Mouse (Mus musculus): ENCODE results near the gene Lamc3. TPM values are rescaled to one million over a fixed set of nuclear protein-coding genes. Genes with fewer than 3 reads are reported as not detected.

The Lamc3 gene
- not detected in 2 replicates for total RNA-seq (2015)
- not detected in 2 replicates for total RNA-seq (2017)

DNA sequence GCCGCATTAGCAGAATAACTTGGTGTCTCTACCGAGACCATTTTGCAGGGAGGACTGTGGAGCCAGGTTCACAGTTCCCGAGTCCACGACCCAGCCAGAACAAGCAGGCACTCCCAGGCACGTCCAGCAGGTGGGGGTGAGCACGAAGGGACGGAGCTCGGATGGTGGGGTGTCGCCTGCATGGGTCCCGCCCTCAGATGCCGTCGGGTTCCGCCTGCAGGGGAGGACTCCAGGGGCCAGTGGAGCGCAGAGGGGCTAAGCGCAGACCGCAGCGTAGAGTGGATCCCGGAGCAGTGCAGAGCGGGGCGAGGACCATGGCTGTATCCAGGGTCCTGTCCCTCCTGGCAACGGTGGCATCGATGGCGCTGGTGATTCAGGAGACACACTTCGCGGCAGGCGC is at the start of gene Lamc3:
Gene Lamc3, plus strand, starts transcription at position 262 of the 400 bp plus-strand sequence.
- ATAC-seq (ENCODE audit: poor library complexity, severe bottlenecking): no peak

DNA sequence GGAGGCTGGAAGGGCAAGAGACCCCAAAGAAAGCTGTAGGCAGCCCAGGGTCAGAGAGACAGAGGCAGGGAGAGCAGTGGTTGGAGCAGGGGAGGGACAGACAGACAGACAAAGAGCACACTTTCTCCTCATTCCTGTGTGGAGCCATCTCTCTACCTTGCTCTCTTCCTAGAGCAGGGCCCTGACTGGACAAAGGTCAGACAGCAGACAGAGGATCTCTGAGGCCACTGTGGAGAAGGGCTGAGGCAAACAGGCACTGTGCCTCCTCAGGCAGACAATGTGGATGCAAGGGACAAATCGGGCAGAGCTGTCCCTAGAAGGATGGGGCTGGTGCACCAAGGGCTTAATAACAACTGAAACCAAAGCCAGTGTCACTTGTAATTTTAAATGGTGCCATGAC is 48.2 kb upstream of the Lamc3 start:
- no peak for ATAC-seq (ENCODE audit: poor library complexity, severe bottlenecking)

DNA sequence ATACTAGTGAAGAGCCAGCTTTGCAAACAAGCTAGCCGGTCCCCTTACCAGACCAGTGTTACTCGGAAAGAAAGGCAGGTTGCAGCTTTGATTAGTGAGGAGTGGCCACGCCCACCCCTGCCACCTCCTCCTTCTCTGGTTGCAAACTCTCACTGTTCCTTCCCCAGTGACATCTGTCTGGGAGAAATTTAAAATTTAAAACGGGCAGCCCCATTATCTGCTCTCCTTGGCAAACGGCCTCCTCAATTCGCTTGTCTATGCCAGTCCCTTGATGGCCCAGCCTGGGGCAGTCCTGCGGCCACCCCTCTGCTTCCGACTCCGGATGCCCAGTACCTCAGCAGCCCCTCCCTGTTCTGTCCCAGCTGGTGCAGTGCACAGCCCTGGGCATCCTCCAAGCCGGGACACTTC is 42.4 kb upstream of the Lamc3 start:
- ATAC-seq (ENCODE audit: poor library complexity, severe bottlenecking): no peak

DNA sequence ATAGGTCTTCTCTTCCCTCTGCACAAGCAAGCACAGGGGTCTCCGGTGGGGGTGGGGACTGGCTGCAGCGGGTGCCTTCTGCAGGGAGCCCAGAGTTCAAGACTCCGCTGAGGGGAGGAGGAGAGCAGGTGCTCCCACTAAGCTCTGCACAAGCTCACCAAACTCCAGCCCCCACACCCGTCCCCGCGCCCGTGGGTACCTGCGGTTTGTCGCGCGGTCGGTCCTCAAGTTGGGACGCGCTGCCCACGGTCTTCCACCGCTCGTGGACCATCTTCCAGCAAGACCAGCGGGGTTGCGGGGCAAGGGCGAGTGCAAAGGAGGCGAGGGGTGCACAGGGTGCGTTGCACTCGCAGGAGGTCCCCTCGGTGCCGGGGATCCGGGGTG is 41.6 kb upstream of the Lamc3 start:
- ATAC-seq (ENCODE audit: poor library complexity, severe bottlenecking): no peak

DNA sequence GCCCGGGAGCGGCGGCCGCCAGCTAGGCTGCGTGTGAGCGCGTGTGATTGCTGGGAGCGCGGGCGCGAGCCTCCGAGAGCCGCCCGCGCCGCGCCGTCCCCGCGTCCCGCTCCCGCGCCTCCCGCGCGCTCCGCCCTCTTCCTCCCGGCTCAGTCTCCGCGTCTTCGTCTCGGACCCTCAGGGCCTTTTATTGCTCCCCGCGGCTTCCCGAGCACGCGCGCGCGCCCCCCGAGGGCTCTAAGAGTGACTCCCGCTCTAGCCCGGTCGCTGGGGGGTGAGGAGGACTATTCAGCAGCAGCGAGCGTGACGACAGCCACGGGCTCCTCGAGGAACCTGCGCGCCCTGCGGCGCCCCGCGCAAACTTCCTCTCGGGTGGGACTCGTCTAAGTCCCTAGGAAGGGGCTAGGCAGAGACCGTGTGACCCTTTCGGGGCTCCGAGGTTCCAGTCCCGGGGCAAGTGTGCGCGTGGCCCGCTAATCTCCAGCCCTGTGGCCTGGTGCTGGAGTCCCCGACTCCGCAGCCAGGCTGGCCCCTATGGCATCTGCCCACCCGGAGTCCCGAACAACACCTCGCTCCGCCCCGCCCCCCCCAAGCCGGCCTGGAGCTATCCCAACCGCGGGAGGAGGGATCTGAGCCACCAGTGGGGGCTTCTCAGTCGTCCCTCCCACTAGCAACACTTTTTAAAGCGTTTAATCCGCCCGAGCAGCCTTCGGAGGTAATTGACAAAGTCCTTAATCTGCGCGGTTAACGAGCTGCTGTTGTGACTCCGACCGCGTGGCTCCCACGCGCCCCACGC is 41.0 kb upstream of the Lamc3 start, which contains the start of gene Fibcd1:
Gene Fibcd1, minus strand, starts transcription at position 110 of the 796 bp plus-strand sequence.
- no peak for ATAC-seq (ENCODE audit: poor library complexity, severe bottlenecking)

DNA sequence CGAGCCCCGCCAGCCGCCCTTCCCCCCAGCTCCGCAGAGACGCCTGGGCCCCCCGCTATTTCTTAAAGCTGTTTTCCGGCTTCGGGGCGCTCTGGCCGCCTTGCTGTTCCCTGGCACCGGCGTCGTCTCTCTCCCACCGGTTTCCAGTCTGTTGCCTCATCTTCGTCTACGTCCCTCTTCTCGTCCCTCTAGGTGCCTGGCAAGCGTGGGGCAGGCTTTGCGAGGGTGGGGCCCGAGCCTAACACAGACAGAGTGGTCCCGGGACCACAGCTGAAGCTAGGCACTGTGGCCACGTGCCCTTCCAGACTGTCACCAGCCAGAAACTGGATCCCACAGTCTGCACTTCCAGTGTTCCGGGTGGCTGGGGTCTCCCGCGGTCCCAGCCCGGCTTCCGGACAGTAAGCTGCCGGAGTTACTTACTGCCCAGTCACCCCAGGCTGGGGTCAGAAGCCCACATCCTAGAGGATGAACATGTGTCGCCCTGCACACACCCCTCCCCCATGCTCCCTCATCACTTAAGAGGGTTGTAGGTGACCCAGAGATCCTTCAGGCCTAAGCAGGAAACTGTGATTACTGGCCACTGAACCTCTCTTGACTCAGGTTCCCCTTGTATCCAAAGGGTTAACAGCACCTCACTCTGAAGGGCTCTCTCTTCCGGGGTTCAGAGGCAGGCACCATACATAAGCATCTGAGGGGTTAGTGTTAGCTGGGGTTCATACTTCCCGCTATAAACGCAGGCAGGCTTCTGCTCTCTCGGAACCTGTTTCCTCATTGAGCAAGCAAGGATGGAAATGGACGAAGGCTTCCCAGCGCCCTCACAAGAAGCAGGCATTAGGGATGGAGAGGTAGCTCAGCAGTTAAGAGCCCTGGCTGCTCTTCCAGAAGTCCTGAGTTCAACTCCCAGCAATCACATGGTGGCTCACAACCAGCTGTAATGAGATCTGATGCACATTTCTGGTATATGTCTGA is 40.1 kb upstream of the Lamc3 start:
- no peak for ATAC-seq (ENCODE audit: poor library complexity, severe bottlenecking)

DNA sequence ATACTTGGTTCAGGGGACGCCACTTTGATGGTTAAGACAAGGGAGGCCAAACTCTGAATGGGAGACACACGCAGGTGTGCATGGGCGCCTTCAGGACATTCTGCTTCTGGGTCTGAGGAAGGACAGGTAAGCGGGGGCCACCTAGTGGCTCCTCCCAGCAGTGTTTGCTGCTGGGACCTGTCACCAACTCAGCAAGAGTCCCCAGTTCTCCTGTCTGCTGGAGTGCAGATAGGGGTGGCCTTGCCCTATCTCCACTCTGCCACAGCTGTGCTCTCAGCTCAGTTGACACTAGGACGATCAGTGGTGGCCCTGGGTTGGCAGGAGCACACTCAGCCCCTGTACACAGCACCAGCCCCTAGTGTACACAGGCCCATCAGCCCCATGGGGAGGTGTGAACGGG is 39.2 kb upstream of the Lamc3 start:
- no peak for ATAC-seq (ENCODE audit: poor library complexity, severe bottlenecking)

DNA sequence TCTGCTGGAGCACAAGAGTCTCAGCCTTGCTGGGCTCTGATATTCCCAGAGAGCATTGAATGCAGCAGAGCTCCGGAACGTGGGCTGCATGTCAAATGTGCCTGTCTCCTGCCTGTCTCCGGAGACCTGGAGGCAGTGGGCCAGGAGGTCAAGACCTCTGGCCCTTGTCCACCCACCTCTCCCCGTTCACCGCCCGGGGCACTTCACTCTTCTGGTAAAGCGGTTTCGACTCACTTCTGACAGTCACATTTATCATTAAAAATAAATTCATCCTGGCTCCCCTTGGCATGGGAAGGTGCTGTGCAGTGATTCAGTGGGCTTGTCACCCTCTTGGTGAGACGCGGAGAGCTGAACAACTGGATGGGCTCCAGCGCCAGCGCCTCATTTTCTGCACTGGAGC is 37.0 kb upstream of the Lamc3 start:
- ATAC-seq (ENCODE audit: poor library complexity, severe bottlenecking): no peak

DNA sequence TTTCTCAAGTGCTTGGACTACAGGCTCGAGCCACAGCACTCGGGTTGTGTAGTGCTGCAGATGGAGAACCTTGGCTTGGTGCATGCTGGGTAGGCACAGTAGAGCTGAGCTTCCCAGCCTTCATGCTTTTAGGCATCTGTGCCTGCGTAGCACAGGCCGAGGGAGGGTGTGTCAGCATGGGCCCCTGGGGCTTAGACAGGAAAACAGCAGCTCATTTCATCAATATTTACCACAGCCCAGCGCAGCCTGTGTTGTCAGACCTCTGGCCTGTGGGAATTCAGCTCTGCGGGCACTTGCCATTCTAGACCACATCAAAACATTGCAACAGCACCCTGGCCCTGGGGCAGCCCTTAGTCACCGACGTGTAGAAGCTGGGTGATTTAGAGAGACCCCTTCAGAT is 31.1 kb upstream of the Lamc3 start:
- ATAC-seq (ENCODE audit: poor library complexity, severe bottlenecking): no peak

DNA sequence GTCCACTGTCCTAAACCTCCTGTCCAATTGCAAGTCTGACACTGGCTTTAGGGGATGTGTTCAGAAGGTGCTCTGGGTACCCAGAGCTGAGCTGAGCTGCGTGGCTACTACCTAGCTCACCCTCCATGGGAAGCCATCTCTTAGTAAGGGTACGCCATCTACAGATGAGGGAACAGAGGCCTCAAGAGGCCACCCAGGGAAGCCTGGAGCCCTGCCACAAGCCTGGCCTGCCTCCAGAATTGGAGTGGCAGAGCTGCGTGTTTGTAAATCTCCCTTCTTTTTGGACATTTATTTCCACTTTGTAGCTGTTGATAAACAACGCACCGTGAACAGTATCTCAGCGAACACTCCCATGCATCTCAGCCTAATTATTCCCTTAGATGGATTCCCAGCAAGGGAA is 29.9 kb upstream of the Lamc3 start:
- ATAC-seq (ENCODE audit: poor library complexity, severe bottlenecking): no peak

DNA sequence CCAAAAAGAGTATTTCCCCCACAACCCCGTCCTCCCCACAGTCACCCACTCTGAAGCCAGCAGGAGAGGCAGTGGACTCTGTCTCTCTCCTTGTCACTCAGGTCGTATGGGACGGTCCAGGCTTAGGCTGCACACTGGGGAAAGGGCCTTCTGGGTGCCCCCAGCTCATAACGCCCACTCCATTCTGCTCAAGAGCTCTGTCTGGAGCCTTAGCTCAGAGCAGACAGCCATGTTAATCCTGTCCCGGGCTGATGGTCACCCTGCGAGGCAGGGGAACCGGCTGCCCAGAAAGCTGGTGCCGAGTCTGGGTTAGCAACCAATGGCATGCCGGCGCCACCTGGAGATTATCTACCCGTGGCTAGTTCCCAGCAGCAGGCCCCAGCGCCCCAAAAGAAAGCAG is 28.6 kb upstream of the Lamc3 start:
- ATAC-seq (ENCODE audit: poor library complexity, severe bottlenecking): no peak

DNA sequence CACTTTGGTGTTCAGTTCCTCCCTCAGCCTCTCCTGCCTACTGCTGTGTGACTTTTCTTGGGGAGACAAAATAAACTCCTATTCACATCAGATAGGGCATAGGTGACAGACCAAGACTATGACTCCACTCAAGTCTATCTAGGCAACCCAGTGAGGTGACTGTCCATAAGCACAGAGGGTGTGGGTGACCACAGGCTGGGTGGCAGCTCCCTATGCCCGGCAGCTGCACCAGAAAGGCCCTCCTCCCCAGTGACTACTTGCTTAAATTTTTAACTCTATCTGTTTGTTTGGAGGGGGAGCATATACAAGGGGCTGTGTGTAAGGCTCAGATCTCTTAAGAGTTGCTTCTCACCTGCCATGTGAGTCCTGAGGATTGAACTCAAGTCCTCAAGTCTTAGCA is 24.2 kb upstream of the Lamc3 start:
- ATAC-seq (ENCODE audit: poor library complexity, severe bottlenecking): no peak

DNA sequence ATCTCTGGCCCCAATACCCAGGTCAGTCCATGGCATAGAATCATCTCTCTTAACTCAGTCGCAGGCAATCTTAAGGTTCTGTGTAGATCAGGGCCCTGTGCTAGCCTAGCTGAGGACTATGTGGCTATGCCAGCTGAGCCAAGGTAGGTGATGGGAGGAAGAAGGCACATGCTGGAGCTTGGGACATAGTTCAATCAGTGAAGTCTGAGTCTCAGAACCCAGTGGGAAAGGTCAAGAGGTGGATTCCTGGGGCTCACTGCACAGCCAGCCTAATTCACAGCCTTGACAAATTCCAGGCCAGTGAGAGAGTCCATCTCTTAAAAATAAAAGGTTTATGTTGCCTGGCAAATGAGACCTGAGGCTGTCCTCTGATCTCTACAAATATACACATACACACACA is 23.3 kb upstream of the Lamc3 start:
- ATAC-seq (ENCODE audit: poor library complexity, severe bottlenecking): no peak

DNA sequence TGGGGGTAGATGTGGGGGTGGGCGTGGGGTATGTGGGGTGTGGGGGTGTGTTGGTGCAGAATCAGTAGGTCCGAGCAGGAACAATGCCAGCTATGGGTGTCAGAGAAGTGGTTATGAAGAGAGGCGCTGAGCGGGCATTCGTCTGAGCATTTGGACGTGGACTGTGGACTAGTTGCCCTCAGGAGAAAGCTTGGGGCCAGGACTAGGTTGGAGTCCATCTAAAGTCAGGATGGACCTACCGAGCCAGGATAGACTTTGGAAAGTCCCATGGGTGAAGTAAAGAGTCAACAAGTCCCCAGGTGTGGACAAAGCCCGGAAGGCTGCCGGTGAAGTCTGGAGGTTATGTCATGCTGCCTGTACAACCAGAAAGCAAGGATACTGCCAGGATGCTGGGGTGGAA is 22.2 kb upstream of the Lamc3 start:
- ATAC-seq (ENCODE audit: poor library complexity, severe bottlenecking): no peak

DNA sequence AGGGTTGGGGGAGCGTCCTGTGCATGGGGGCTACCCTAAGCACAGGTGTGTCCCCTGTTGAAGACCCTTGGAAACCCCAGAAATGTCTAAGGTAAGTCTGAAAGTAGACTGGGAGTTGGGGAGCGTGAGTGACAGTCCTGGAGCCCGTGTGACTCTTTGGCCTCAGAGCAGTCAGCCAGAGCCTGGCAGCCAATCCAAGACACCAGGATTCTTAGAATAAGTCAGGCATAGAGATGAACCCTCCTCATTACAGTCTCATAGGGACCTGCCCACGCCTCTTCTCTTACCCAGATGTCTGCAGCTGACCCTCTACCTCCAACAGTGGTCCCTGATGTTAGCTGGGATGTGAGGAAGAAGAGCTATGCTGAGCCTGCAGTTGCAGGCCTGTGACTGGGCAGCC is 21.8 kb upstream of the Lamc3 start:
- ATAC-seq (ENCODE audit: poor library complexity, severe bottlenecking): no peak

DNA sequence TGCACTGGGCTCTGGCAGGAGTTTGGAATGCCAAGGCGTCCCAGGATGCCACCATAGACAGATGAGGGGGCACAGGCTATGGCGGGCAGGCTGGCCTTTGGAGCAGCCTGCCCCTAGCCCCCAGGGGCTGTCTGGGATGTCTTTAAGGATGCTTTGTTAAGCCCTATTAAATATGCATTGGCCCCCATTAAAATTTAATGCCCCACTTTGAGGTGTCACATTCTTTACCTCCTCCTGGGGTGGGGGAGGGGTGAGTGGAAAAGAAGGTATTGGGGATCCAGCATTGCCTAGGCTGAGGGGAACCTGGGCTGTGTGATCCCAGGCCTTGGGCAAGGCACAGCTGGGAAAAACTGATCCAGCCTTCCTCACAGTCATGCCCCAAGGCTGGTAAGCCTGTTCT is 21.3 kb upstream of the Lamc3 start:
- no peak for ATAC-seq (ENCODE audit: poor library complexity, severe bottlenecking)

DNA sequence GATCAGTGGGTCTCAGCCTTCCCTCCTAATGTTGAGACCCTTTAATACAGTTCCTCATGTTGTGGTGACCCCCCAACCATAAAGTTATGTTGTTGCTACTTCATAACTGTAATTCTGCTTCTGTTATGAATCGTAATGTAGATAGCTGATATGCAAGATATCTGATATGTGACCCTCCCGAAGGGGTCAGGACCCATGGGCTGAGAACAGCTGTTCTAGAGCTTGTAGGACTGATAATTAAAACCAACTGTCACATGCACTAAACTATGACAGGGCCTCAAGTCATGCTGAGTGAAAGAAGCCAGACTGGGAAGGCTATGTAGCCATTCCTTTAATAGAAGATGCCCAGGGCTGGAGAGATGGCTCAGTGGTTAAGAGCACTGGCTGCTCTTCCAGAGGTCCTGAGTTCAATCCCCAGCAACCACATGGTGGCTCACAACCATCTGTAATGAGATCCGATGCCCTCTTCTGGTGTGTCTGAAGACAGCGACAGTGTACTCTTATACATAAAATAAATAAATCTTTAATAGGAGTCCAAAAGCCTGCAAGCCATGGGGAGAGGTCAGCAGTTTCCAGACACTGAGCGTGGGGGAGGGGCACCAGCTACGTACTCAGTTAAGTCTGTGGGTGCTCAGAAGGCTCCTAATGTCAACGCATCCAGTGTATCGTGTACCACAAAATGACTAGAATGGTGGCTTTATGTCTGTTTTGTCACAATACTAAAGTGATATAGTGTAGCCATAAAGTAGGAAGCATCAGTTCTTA is 19.1 kb upstream of the Lamc3 start:
- no peak for ATAC-seq (ENCODE audit: poor library complexity, severe bottlenecking)

DNA sequence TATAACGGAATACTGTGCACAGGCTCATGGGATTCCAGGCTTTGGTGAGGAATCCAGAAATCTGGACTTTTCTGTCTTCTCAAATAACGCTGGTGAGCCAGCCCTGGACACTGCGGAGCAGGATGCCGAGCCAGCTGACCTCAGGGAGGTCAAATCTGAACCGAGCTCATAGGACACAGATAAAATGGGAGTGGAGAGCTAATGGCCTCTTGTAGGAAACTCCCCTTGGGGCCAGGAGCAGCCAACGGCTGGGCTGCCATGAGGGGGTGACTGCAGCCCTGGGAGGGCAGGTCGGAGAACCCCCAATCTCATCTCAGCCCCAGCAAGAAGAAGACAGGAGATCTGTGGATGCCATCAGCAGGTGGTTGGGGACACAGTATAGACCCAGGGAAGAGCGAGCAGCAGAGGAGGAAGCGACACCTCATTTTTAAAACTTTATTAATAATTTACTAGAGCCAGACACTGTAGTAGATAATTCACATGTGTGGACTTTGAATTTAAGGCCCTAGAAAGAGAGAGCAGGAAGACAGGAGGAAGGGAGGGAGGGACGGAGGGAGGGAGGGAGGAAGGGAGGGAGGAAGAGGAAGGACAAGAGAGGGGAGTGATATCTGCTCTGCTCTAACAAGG is 18.4 kb upstream of the Lamc3 start:
- ATAC-seq (ENCODE audit: poor library complexity, severe bottlenecking): no peak

DNA sequence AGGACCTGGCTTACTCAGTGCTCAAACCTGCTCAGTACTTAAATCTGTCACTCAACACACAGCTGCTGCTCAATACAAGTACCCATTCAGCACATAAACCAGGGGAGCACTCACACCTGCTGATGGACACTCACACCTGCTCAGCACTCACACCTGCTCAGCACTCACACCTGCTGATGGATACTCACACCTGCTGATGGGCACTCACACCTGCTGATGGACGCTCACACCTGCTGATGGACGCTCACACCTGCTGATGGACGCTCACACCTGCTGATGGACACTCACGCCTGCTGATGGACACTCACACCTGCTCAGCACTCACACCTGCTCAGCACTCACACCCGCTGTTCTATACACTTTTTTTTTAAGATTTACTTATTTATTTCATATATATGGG is 17.4 kb upstream of the Lamc3 start:
- ATAC-seq (ENCODE audit: poor library complexity, severe bottlenecking): no peak

DNA sequence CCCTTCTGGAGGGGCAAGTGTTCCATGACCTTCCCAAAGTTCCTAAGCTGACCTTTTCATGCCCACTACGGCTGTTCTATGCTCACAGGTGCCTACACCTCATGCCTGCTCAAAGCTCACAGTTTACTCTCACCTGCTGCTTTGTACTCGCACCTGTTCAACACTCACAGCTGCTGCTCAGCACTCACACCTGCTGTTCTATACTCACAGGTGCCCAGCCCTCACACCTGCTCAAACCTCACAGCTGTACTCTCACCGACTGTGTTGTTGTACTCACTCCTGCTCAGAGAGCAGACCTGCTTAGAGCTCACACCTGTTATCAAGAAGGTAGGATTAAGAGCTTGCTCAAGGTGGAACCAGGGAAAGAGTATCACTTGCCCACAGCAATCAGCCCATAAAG is 16.4 kb upstream of the Lamc3 start:
- ATAC-seq (ENCODE audit: poor library complexity, severe bottlenecking): no peak
